Mouse (Mus musculus) MEL (cell line): ENCODE results near the gene Phf20. TPM values are rescaled to one million over a fixed set of nuclear protein-coding genes. Genes with fewer than 3 reads are reported as not detected.
A peak's percentile ranks its signal among the peaks of the same experiment; 100 is the strongest.

Experiments
- DNase-seq: peaks from one replicate; pipeline ENCODE4 v3.0.0; 2011; ENCODE audit warnings: low read depth, low spot score
- H3K27ac ChIP-seq: 2 replicates; pipeline ENCODE4 v1.5.1; 2012; ENCODE audit warnings: low read depth, mild to moderate bottlenecking, control low read depth, low read length, moderate library complexity; ENCODE audit not compliant: control insufficient read depth
- H3K27me3 ChIP-seq, 2 experiments: fragments of 150-350 bp in 1 of 2; sonication (generic) in 1 of 2; 2 replicates each; pipeline ENCODE4 v1.6.1; 2012; ENCODE audit warnings: low read length in 2 of 2, mild to moderate bottlenecking in 2 of 2, improper control_type of control experiment in 1 of 2, moderate library complexity in 1 of 2; ENCODE audit not compliant: insufficient read depth in 2 of 2, control insufficient read depth in 1 of 2
- H3K36me3 ChIP-seq, 2 experiments: 2 replicates each; pipeline ENCODE4 v1.6.1; 2012 to 2014; ENCODE audit warnings: low read length in 2 of 2, improper control_type of control experiment in 1 of 2, inconsistent platforms in 1 of 2, mild to moderate bottlenecking in 1 of 2; ENCODE audit not compliant: insufficient read depth in 2 of 2, control insufficient read depth in 1 of 2
- H3K4me1 ChIP-seq, 2 experiments: fragments of 150-350 bp in 1 of 2; sonication (generic) in 1 of 2; 2 replicates each; pipeline ENCODE4 v1.6.1; 2012; ENCODE audit warnings: low read length in 2 of 2, improper control_type of control experiment in 1 of 2, mild to moderate bottlenecking in 1 of 2; ENCODE audit not compliant: insufficient read depth in 2 of 2, control insufficient read depth in 1 of 2
- H3K4me3 ChIP-seq, 2 experiments: fragments of 150-350 bp in 1 of 2; sonication (generic) in 1 of 2; 2 replicates each; pipeline ENCODE4 v1.5.1; 2012; ENCODE audit warnings: low read depth in 2 of 2, low read length in 2 of 2, mild to moderate bottlenecking in 2 of 2, moderate library complexity in 2 of 2, control low read depth in 1 of 2, improper control_type of control experiment in 1 of 2; ENCODE audit not compliant: control insufficient read depth in 1 of 2, insufficient read depth in 1 of 2
- H3K79me2 ChIP-seq: 2 replicates; pipeline ENCODE4 v1.6.1; 2012; ENCODE audit warnings: mild to moderate bottlenecking, low read length, moderate library complexity; ENCODE audit not compliant: control insufficient read depth, poor library complexity, insufficient read depth
- H3K9ac ChIP-seq: 2 replicates; pipeline ENCODE4 v1.6.1; 2012; ENCODE audit warnings: low read depth, mild to moderate bottlenecking, control low read depth, low read length, moderate library complexity; ENCODE audit not compliant: control insufficient read depth, poor library complexity, severe bottlenecking
- H3K9me3 ChIP-seq: fragments of 150-350 bp; sonication (generic); replicated peaks from 2 replicates; pipeline ENCODE4 v1.6.1; 2012; ENCODE audit warnings: mild to moderate bottlenecking, low read length, improper control_type of control experiment, moderate library complexity; ENCODE audit not compliant: insufficient read depth
- BHLHE40 ChIP-seq: IDR thresholded peaks from 2 replicates; pipeline ENCODE4 v1.6.1; 2012; ENCODE audit warnings: low read depth, mild to moderate bottlenecking, inconsistent platforms, low read length, improper control_type of control experiment, borderline replicate concordance
- CHD1 ChIP-seq: IDR thresholded peaks from 2 replicates; pipeline ENCODE4 v1.6.1; 2012; ENCODE audit warnings: low read depth, mild to moderate bottlenecking, inconsistent platforms, low read length, improper control_type of control experiment
- CHD2 ChIP-seq: IDR thresholded peaks from 2 replicates; pipeline ENCODE4 v1.6.1; 2011; ENCODE audit warnings: low read length, improper control_type of control experiment
- CTCF ChIP-seq, 3 experiments: IDR thresholded peaks in 2 of 3; conservative IDR thresholded peaks in 1 of 3; 2 replicates each; pipeline ENCODE4 v1.5.1; 2011 to 2012; ENCODE audit warnings: low read length in 3 of 3, low read depth in 2 of 3, mild to moderate bottlenecking in 2 of 3, improper control_type of control experiment in 1 of 3, inconsistent platforms in 1 of 3, mixed read lengths in 1 of 3, moderate library complexity in 1 of 3; ENCODE audit not compliant: control insufficient read depth in 1 of 3, insufficient read depth in 1 of 3, poor library complexity in 1 of 3, severe bottlenecking in 1 of 3
- E2F4 ChIP-seq: IDR thresholded peaks from 2 replicates; pipeline ENCODE4 v1.6.1; 2011; ENCODE audit warnings: low read depth, low read length, improper control_type of control experiment, borderline replicate concordance
- ELF1 ChIP-seq: IDR thresholded peaks from 2 replicates; pipeline ENCODE4 v1.6.1; 2014; ENCODE audit warnings: low read depth, mild to moderate bottlenecking, inconsistent platforms, low read length, improper control_type of control experiment, moderate library complexity
- EP300 ChIP-seq, 2 experiments: IDR thresholded peaks; 2 replicates each; pipeline ENCODE4 v1.6.1; 2011; ENCODE audit warnings: improper control_type of control experiment in 2 of 2, low read length in 2 of 2, low read depth in 1 of 2, mild to moderate bottlenecking in 1 of 2
- ETS1 ChIP-seq: IDR thresholded peaks from 2 replicates; pipeline ENCODE4 v1.6.1; 2012; ENCODE audit warnings: low read depth, mild to moderate bottlenecking, inconsistent platforms, low read length, improper control_type of control experiment, moderate library complexity
- GABPA ChIP-seq: IDR thresholded peaks from 2 replicates; pipeline ENCODE4 v1.6.1; 2012; ENCODE audit warnings: low read depth, mild to moderate bottlenecking, inconsistent platforms, low read length, improper control_type of control experiment, moderate library complexity
- GATA1 ChIP-seq: IDR thresholded peaks from 2 replicates; pipeline ENCODE4 v1.6.1; 2011; ENCODE audit warnings: low read depth, low read length, improper control_type of control experiment
- HCFC1 ChIP-seq: IDR thresholded peaks from 2 replicates; pipeline ENCODE4 v1.6.1; 2012; ENCODE audit warnings: low read depth, mild to moderate bottlenecking, inconsistent platforms, low read length, improper control_type of control experiment, moderate library complexity
- MAFK ChIP-seq: IDR thresholded peaks from 2 replicates; pipeline ENCODE4 v1.6.1; 2011; ENCODE audit warnings: low read depth, mild to moderate bottlenecking, low read length, improper control_type of control experiment, borderline replicate concordance
- MAX ChIP-seq: IDR thresholded peaks from 2 replicates; pipeline ENCODE4 v1.6.1; 2011; ENCODE audit warnings: low read length, improper control_type of control experiment
- MAZ ChIP-seq: IDR thresholded peaks from 2 replicates; pipeline ENCODE4 v1.6.1; 2012; ENCODE audit warnings: low read depth, mild to moderate bottlenecking, inconsistent platforms, low read length, improper control_type of control experiment
- MEF2A ChIP-seq: IDR thresholded peaks from 2 replicates; pipeline ENCODE4 v1.6.1; 2014; ENCODE audit warnings: low read depth, mild to moderate bottlenecking, inconsistent platforms, low read length, improper control_type of control experiment; ENCODE audit not compliant: poor library complexity, insufficient replicate concordance, severe bottlenecking; ENCODE audit errors: extremely low read depth
- MXI1 ChIP-seq: IDR thresholded peaks from 2 replicates; pipeline ENCODE4 v1.6.1; 2011; ENCODE audit warnings: mild to moderate bottlenecking, low read depth, low read length, improper control_type of control experiment
- MYB ChIP-seq: IDR thresholded peaks from 2 replicates; pipeline ENCODE4 v1.6.1; 2011; ENCODE audit warnings: mild to moderate bottlenecking, low read depth, low read length, improper control_type of control experiment
- MYC ChIP-seq: IDR thresholded peaks from 2 replicates; pipeline ENCODE4 v1.6.1; 2011; ENCODE audit warnings: low read depth, mild to moderate bottlenecking, low read length, improper control_type of control experiment, moderate library complexity
- NELFE ChIP-seq: IDR thresholded peaks from 2 replicates; pipeline ENCODE4 v1.6.1; 2011; ENCODE audit warnings: low read depth, low read length, improper control_type of control experiment
- NRF1 ChIP-seq: IDR thresholded peaks from 2 replicates; pipeline ENCODE4 v1.6.1; 2014; ENCODE audit warnings: low read depth, mild to moderate bottlenecking, inconsistent platforms, low read length, improper control_type of control experiment, moderate library complexity; ENCODE audit not compliant: poor library complexity, insufficient read depth, severe bottlenecking
- POLR2A ChIP-seq, 2 experiments: IDR thresholded peaks; 2 replicates each; pipeline ENCODE4 v1.6.1; 2011 to 2012; ENCODE audit warnings: low read length in 2 of 2, mild to moderate bottlenecking in 2 of 2, control low read depth in 1 of 2, improper control_type of control experiment in 1 of 2, low read depth in 1 of 2, moderate library complexity in 1 of 2; ENCODE audit not compliant: control insufficient read depth in 1 of 2, insufficient read depth in 1 of 2, poor library complexity in 1 of 2
- POLR2AphosphoS2 ChIP-seq: IDR thresholded peaks from 2 replicates; pipeline ENCODE4 v1.6.1; 2011; ENCODE audit warnings: low read length, improper control_type of control experiment
- RAD21 ChIP-seq: IDR thresholded peaks from 2 replicates; pipeline ENCODE4 v1.6.1; 2011; ENCODE audit warnings: mild to moderate bottlenecking, low read depth, low read length, improper control_type of control experiment
- RCOR1 ChIP-seq: IDR thresholded peaks from 2 replicates; pipeline ENCODE4 v1.6.1; 2012; ENCODE audit warnings: low read depth, mild to moderate bottlenecking, inconsistent platforms, low read length, improper control_type of control experiment
- SIN3A ChIP-seq: IDR thresholded peaks from 2 replicates; pipeline ENCODE4 v1.6.1; 2012; ENCODE audit warnings: low read length, improper control_type of control experiment, inconsistent platforms
- SMC3 ChIP-seq: IDR thresholded peaks from 2 replicates; pipeline ENCODE4 v1.6.1; 2011; ENCODE audit warnings: low read depth, low read length, improper control_type of control experiment
- TAL1 ChIP-seq: IDR thresholded peaks from 2 replicates; pipeline ENCODE4 v1.6.1; 2012; ENCODE audit warnings: mild to moderate bottlenecking, inconsistent platforms, low read length, moderate library complexity, mixed read lengths
- TBP ChIP-seq: IDR thresholded peaks from 2 replicates; pipeline ENCODE4 v1.8.0; 2011; ENCODE audit warnings: low read depth, low read length, improper control_type of control experiment
- TCF12 ChIP-seq: IDR thresholded peaks from 2 replicates; pipeline ENCODE4 v1.6.1; 2014; ENCODE audit warnings: low read depth, mild to moderate bottlenecking, inconsistent platforms, low read length, improper control_type of control experiment, moderate library complexity
- UBTF ChIP-seq: IDR thresholded peaks from 2 replicates; pipeline ENCODE4 v1.6.1; 2012; ENCODE audit warnings: low read depth, mild to moderate bottlenecking, inconsistent platforms, low read length, improper control_type of control experiment, moderate library complexity, borderline replicate concordance; ENCODE audit not compliant: insufficient read depth
- USF1 ChIP-seq: IDR thresholded peaks from 2 replicates; pipeline ENCODE4 v1.6.1; 2014; ENCODE audit warnings: low read depth, mild to moderate bottlenecking, inconsistent platforms, low read length, improper control_type of control experiment, moderate library complexity
- USF2 ChIP-seq, 2 experiments: IDR thresholded peaks; 2 replicates each; pipeline ENCODE4 v1.6.1; 2011 to 2012; ENCODE audit warnings: improper control_type of control experiment in 2 of 2, low read length in 2 of 2, borderline replicate concordance in 1 of 2, inconsistent platforms in 1 of 2, low read depth in 1 of 2, mild to moderate bottlenecking in 1 of 2; ENCODE audit not compliant: insufficient read depth in 1 of 2
- ZC3H11A ChIP-seq: IDR thresholded peaks from 2 replicates; pipeline ENCODE4 v1.6.1; 2012; ENCODE audit warnings: low read depth, mild to moderate bottlenecking, inconsistent platforms, low read length, improper control_type of control experiment
- ZKSCAN1 ChIP-seq: IDR thresholded peaks from 2 replicates; pipeline ENCODE4 v1.6.1; 2012; ENCODE audit warnings: low read depth, mild to moderate bottlenecking, inconsistent platforms, low read length, improper control_type of control experiment, moderate library complexity
- ZMIZ1 ChIP-seq: IDR thresholded peaks from 2 replicates; pipeline ENCODE4 v1.6.1; 2012; ENCODE audit warnings: low read depth, mild to moderate bottlenecking, inconsistent platforms, low read length, improper control_type of control experiment, moderate library complexity
- ZNF384 ChIP-seq: IDR thresholded peaks from 2 replicates; pipeline ENCODE4 v1.6.1; 2012; ENCODE audit warnings: low read depth, mild to moderate bottlenecking, inconsistent platforms, low read length, improper control_type of control experiment
- polyA plus RNA-seq, 2 experiments: library from polyadenylated mRNA; stranded (reverse) in 1 of 2; unstranded in 1 of 2; fragments of >175 nt in 1 of 2; fragments of >200 nt in 1 of 2; gene quantifications; 2 replicates each; pipeline versions ENCODE4 v1.2.1 to v1.2.4; 2012; ENCODE audit warnings: low replicate concordance in 2 of 2, low read depth in 1 of 2; ENCODE audit not compliant: insufficient read length in 2 of 2, insufficient read depth in 1 of 2, missing spikeins in 1 of 2
- total RNA-seq: library from RNA; depleted of rRNA; stranded (reverse); fragments of 300-350 nt; gene quantifications from 2 replicates; pipeline ENCODE4 v1.2.3, GENCODE M21; 2012

The Phf20 gene
- total and polyA plus RNA-seq, 3 experiments, result 11.7 to 16.9 TPM; not detected in 1

GRCm38 (mm10) chr2:156278226-156279017, 82.2 kb downstream of the Phf20 start:
- TF ChIP-seq GABPA, result no peak
- no peak for TF ChIP-seq UBTF
- no peak for TF ChIP-seq RCOR1
- TF ChIP-seq MAZ, result 0 out of 2 replicates have a peak, but pooled peaks have one; percentile 37
- peak; percentile 84 for TF ChIP-seq RAD21
- TF ChIP-seq MYC, result no peak
- TF ChIP-seq TCF12, result no peak
- TF ChIP-seq MEF2A, result no peak
- no peak for TF ChIP-seq ZKSCAN1
- TF ChIP-seq GATA1, result no peak
- peak; percentile 54 for TF ChIP-seq ZC3H11A
- TF ChIP-seq MAX, result no peak
- TF ChIP-seq NELFE, result no peak
- TF ChIP-seq ZNF384, result no peak
- no peak for TF ChIP-seq TBP
- TF ChIP-seq SIN3A, result peak; percentile 62
- TF ChIP-seq ELF1, result no peak
- TF ChIP-seq NRF1, result no peak
- no peak for TF ChIP-seq HCFC1
- TF ChIP-seq EP300 (IDR thresholded peaks at IDR 0.05; ENCODE audit: low read depth in 1 of 2, low read length in 2 of 2), result no peak
- TF ChIP-seq USF1, result no peak
- TF ChIP-seq POLR2AphosphoS2, result no peak
- no peak for TF ChIP-seq MYB
- no peak for TF ChIP-seq POLR2A (IDR thresholded peaks at IDR 0.05; ENCODE audit: control insufficient read depth in 1 of 2, insufficient read depth in 1 of 2, low read depth in 1 of 2, low read length in 2 of 2, poor library complexity in 1 of 2)
- no peak for TF ChIP-seq ZMIZ1
- TF ChIP-seq E2F4, result no peak
- TF ChIP-seq MXI1, result no peak
- TF ChIP-seq ETS1, result no peak
- no peak for TF ChIP-seq USF2 (IDR thresholded peaks at IDR 0.05; ENCODE audit: borderline replicate concordance in 1 of 2, insufficient read depth in 1 of 2, low read depth in 1 of 2, low read length in 2 of 2)
- no peak for TF ChIP-seq BHLHE40
- peak; percentile 75 to 89 (median 77) for TF ChIP-seq CTCF (IDR thresholded peaks at IDR 0.05 in 2 of 3, conservative IDR thresholded peaks at IDR 0.05 in 1 of 3; ENCODE audit: control insufficient read depth in 1 of 3, insufficient read depth in 1 of 3, low read depth in 2 of 3, low read length in 3 of 3, poor library complexity in 1 of 3, severe bottlenecking in 1 of 3)
- TF ChIP-seq SMC3, result peak; percentile 84
- TF ChIP-seq CHD1, result no peak
- TF ChIP-seq TAL1, result no peak
- no peak for TF ChIP-seq CHD2
- no peak for TF ChIP-seq MAFK

More at GRCm38 (mm10) chr2:156278226-156279017, 82.2 kb downstream of the Phf20 start:
- Histone ChIP-seq H3K4me3 (no peak overlapping the region), H3K36me3 (peaks cover 0 to 7% of the 10 kb centered on the region in 2 experiments; a peak in 3 of 4 replicates), H3K9ac (no peak overlapping the region), H3K4me1 (no peaks in the 10 kb centered on the region; a peak in 1 of 4 replicates), H3K79me2 (no peaks in the 10 kb centered on the region), H3K9me3 (no peaks in the 10 kb centered on the region), H3K27ac (no peak overlapping the region), H3K27me3 (no peaks in the 10 kb centered on the region)
- DNase-seq, result peak; percentile 79
